Mouse (Mus musculus): Measurements from ENCODE around the gene Rbm20. TPM values are rescaled to one million over a fixed set of nuclear protein-coding genes. Genes with fewer than 3 reads are reported as not detected.

Gene Rbm20
- polyA plus RNA-seq, 2 experiments, result 0.04 to 0.18 TPM

GRCm38 (mm10) chr19:53704895-53705823 lies 28.1 kb downstream of the Rbm20 start:
- TF ChIP-seq EP300 (IDR thresholded peaks at IDR 0.05; ENCODE audit: low read depth) (no peak), CTCF (IDR thresholded peaks at IDR 0.05; ENCODE audit: low read depth) (peak; percentile 82)
- Histone ChIP-seq H3K9me3 (ENCODE audit: control insufficient read depth, low read length) (no peaks in the 10 kb centered on the region), H3K4me1 (replicated peaks; ENCODE audit: control insufficient read depth in 2 of 2, insufficient read depth in 2 of 2, low read length in 1 of 2) (no peaks in the 10 kb centered on the region), H3K4me3 (ENCODE audit: insufficient read depth in 1 of 2, low read depth in 2 of 2, low read length in 2 of 2) (peak overlapping the region in 1 of 2 experiments; percentile 32; a peak in 2 of 4 replicates), H3K4me2 (ENCODE audit: low read depth) (peak overlapping the region; percentile 50), H3K9ac (replicated peaks) (no peak overlapping the region), H3K27ac (no peak overlapping the region), H3K27me3 (ENCODE audit: control insufficient read depth, insufficient read depth, low read length) (no peaks in the 10 kb centered on the region), H3K36me3 (replicated peaks; ENCODE audit: control insufficient read depth, insufficient read depth, low read depth) (no peaks in the 10 kb centered on the region)
- WGBS (ENCODE audit: insufficient replicate concordance), result 3% methylated on average over 29 of the region's 29 CpGs
- DNase-seq (ENCODE audit: low read depth in 3 of 3, low spot score in 3 of 3) (peak in 2 of 3 experiments; percentile 10 to 12), ATAC-seq (ENCODE audit: insufficient read depth) (no peak)

DNA sequence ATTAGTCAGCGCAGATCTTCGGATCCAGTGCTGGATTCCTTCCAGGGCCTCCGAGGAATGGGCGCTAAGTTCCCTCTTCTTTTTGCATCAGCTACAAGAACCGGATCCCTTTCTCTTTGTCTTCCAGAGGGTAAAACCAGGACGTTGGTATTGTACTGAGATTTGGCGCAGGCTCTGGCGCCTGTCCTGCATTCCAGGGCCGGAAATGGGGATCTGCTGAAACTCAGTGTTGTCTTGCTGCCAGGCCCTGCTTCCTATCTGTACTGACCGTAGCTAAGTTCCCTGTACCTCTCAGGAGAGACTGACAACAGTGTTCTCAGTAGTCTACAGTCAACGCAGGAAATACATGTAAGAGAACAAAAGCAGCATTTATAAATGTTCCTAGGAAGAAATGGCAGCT lies 31.3 kb downstream of the Rbm20 start:
- H3K4me1 ChIP-seq (replicated peaks; ENCODE audit: control insufficient read depth in 2 of 2, insufficient read depth in 2 of 2, low read length in 1 of 2), result no peaks in the 10 kb centered on the region
- no peak overlapping the region for H3K4me3 ChIP-seq (ENCODE audit: insufficient read depth in 1 of 2, low read depth in 2 of 2, low read length in 2 of 2)
- no peak overlapping the region for H3K27ac ChIP-seq
- no peak overlapping the region for H3K9ac ChIP-seq (replicated peaks)
- H3K27me3 ChIP-seq (ENCODE audit: control insufficient read depth, insufficient read depth, low read length), result no peaks in the 10 kb centered on the region
- TF ChIP-seq CTCF (IDR thresholded peaks at IDR 0.05; ENCODE audit: low read depth) (no peak), EP300 (IDR thresholded peaks at IDR 0.05; ENCODE audit: low read depth) (no peak)
- no peaks in the 10 kb centered on the region for H3K36me3 ChIP-seq (replicated peaks; ENCODE audit: control insufficient read depth, insufficient read depth, low read depth)
- DNase-seq (ENCODE audit: low read depth in 3 of 3, low spot score in 3 of 3) (no peak), ATAC-seq (ENCODE audit: insufficient read depth) (no peak)
- H3K4me2 ChIP-seq (ENCODE audit: low read depth), result no peak overlapping the region
- 67% methylated on average over 11 of the region's 11 CpGs for WGBS (ENCODE audit: insufficient replicate concordance)
- H3K9me3 ChIP-seq (ENCODE audit: control insufficient read depth, low read length), result no peaks in the 10 kb centered on the region

DNA sequence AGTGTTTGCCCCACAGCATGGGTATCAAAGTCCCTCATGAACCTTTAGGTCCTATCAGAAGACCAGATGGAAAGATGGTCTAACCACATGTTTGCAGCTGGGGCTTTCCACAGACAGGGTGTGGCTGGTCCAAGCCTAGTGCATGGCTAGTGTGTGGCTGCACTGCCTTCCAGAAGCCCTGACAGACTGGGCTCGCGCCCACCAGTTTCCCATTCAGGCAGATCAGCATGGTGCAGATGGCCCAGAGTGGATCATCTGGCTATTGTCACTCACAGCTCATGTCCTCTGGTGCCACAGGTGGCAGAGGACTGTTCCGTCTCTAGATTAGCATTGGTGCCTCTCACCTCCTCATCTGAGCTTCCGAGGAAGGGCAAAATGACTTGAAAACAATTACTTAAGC lies 33.8 kb downstream of the Rbm20 start:
- no peaks in the 10 kb centered on the region for H3K9me3 ChIP-seq (ENCODE audit: control insufficient read depth, low read length)
- no peak overlapping the region for H3K9ac ChIP-seq (replicated peaks)
- ATAC-seq (ENCODE audit: insufficient read depth), result no peak
- H3K27me3 ChIP-seq (ENCODE audit: control insufficient read depth, insufficient read depth, low read length), result no peaks in the 10 kb centered on the region
- DNase-seq (ENCODE audit: low read depth in 3 of 3, low spot score in 3 of 3), result no peak
- H3K27ac ChIP-seq, result no peak overlapping the region
- no peak overlapping the region for H3K4me3 ChIP-seq (ENCODE audit: insufficient read depth in 1 of 2, low read depth in 2 of 2, low read length in 2 of 2)
- 20% methylated on average over 4 of the region's 4 CpGs for WGBS (ENCODE audit: insufficient replicate concordance)
- no peak overlapping the region for H3K4me2 ChIP-seq (ENCODE audit: low read depth)
- TF ChIP-seq CTCF (IDR thresholded peaks at IDR 0.05; ENCODE audit: low read depth) (no peak), EP300 (IDR thresholded peaks at IDR 0.05; ENCODE audit: low read depth) (no peak)
- H3K4me1 ChIP-seq (replicated peaks; ENCODE audit: control insufficient read depth in 2 of 2, insufficient read depth in 2 of 2, low read length in 1 of 2), result no peaks in the 10 kb centered on the region
- H3K36me3 ChIP-seq (replicated peaks; ENCODE audit: control insufficient read depth, insufficient read depth, low read depth), result no peaks in the 10 kb centered on the region

DNA sequence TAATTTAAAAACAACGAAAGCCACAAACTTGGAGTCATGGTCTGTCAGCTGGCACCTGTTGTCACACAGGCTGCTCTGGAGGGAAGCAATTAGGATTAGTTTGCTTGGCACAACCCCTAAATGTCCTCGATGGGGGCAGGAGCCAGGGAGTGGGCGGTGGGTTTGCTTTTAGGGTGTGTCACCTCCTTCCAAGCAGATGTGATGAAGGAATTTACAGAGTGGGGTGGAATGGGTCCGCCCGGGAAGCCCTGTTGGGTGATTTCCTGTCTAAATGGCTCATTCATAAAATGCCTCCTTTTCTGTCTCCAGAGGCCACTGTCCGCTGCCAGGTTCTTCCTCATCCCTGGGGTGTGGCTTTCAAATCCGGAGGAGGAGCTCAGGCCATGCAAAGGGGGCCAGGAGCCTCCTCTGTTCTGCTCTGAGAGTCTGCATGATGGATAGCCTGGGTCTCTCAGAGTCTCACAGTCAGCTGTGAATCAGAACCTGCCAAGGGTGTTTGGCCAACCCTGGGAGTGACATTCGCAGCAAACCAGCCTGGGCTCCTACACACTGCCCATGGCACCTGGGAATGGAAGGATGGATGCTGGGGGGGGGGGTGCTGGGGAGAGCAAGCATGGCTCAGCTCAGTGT lies 34.3 kb downstream of the Rbm20 start:
- ATAC-seq (ENCODE audit: insufficient read depth), result no peak
- WGBS (ENCODE audit: insufficient replicate concordance), result 22% methylated on average over 8 of the region's 8 CpGs

More for the DNA sequence above, 34.3 kb downstream of the Rbm20 start:
- Histone ChIP-seq H3K36me3 (replicated peaks; ENCODE audit: control insufficient read depth, insufficient read depth, low read depth) (no peaks in the 10 kb centered on the region), H3K27me3 (ENCODE audit: control insufficient read depth, insufficient read depth, low read length) (no peaks in the 10 kb centered on the region), H3K27ac (no peak overlapping the region), H3K9me3 (ENCODE audit: control insufficient read depth, low read length) (no peaks in the 10 kb centered on the region), H3K9ac (replicated peaks) (no peak overlapping the region), H3K4me1 (replicated peaks; ENCODE audit: control insufficient read depth in 2 of 2, insufficient read depth in 2 of 2, low read length in 1 of 2) (no peaks in the 10 kb centered on the region), H3K4me3 (ENCODE audit: insufficient read depth in 1 of 2, low read depth in 2 of 2, low read length in 2 of 2) (no peak overlapping the region), H3K4me2 (ENCODE audit: low read depth) (no peak overlapping the region)
- TF ChIP-seq EP300 (IDR thresholded peaks at IDR 0.05; ENCODE audit: low read depth), result no peak
- no peak for TF ChIP-seq CTCF (IDR thresholded peaks at IDR 0.05; ENCODE audit: low read depth)
- no peak for DNase-seq (ENCODE audit: low read depth in 3 of 3, low spot score in 3 of 3)
